Mouse (Mus musculus): ENCODE data around the gene Manbal. TPM values are rescaled to one million over a fixed set of nuclear protein-coding genes. Genes with fewer than 3 reads are reported as not detected.
"Not testable (repeated sequence)": the region's sequence is repeated elsewhere in the genome, so short reads cannot be mapped to it uniquely, and the experiment has no call there.

The Manbal gene
- total and polyA plus RNA-seq, 2 experiments from 2014 or later = 70.8 to 129 TPM

DNA sequence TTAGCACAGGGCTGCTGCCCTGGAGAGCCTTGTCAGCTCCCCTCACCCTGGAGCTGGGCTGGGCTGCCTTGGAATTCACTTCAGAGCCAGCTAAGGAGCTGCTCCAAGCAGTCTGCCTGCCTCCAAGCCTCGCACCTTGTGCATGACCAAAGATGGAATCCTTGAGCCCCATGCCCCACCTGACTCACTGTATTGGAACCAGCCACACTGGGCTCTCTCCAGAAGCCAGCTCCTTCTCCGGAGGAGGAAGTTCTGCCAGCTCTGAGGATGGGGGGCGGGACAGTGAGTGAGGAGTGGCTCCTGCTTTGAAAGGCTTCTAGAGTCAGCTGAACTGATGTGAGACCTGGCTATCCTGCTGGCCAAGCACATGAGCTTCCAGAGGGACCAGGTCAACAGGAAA lies 6.3 kb downstream of the Manbal start:
- no peak for TF ChIP-seq CTCF (IDR thresholded peaks at IDR 0.05)
- peaks cover 9% of the 10 kb centered on the region; the same call in 1 of the 2 replicates for H3K4me1 ChIP-seq (ENCODE audit: insufficient read depth, low read length)
- no peaks in the 10 kb centered on the region for H3K27me3 ChIP-seq (ENCODE audit: insufficient read depth, low read length)
- H3K4me2 ChIP-seq (ENCODE audit: low read depth, low read length, poor library complexity, severe bottlenecking) = no peak overlapping the region
- no peak overlapping the region for H3K9ac ChIP-seq (replicated peaks; ENCODE audit: low read length, poor library complexity, severe bottlenecking)
- WGBS = 80% methylated on average over 3 of the region's 3 CpGs
- H3K36me3 ChIP-seq (ENCODE audit: insufficient read depth, low read length) = 0 out of 2 replicates have a peak, but pooled peaks cover 3% of the 10 kb centered on the region
- H3K4me3 ChIP-seq (ENCODE audit: low read depth, low read length) = no peak overlapping the region
- ATAC-seq (ENCODE audit: low FRiP score) (no peak), DNase-seq (ENCODE audit: low spot score) (no peak)
- H3K27ac ChIP-seq (ENCODE audit: low read depth, low read length) = no peak overlapping the region
- no peaks in the 10 kb centered on the region for H3K9me3 ChIP-seq (ENCODE audit: low read length)

DNA sequence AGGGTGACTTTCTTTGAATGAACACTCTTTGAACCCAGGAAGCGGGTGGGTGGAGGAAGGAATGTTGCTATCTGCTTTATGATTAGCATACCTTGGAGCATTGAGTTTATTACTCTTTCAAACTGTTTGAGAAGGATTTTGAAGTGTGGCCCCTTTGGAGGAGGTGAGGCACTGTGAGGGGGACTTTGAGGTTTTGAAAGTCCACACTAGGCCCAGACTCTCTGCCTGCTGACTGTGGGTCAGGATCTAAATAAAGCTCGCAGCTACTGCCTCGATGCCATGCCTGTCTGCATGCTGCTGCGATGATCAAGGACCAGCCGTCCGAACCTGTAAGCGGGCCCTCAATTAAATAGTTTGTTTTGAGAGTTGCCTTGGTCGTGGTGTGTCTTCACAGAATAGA lies 7.7 kb downstream of the Manbal start:
- no peak overlapping the region for H3K27ac ChIP-seq (ENCODE audit: low read depth, low read length)
- DNase-seq (ENCODE audit: low spot score) = no peak
- 52% methylated on average over 8 of the region's 8 CpGs for WGBS
- peaks cover 9% of the 10 kb centered on the region; the same call in 1 of the 2 replicates for H3K4me1 ChIP-seq (ENCODE audit: insufficient read depth, low read length)
- H3K9ac ChIP-seq (replicated peaks; ENCODE audit: low read length, poor library complexity, severe bottlenecking) = no peak overlapping the region
- TF ChIP-seq CTCF (IDR thresholded peaks at IDR 0.05) = no peak
- H3K4me2 ChIP-seq (ENCODE audit: low read depth, low read length, poor library complexity, severe bottlenecking) = no peak overlapping the region
- no peak for ATAC-seq (ENCODE audit: low FRiP score)
- H3K36me3 ChIP-seq (ENCODE audit: insufficient read depth, low read length) = peaks cover 5% of the 10 kb centered on the region
- no peaks in the 10 kb centered on the region for H3K9me3 ChIP-seq (ENCODE audit: low read length)
- no peaks in the 10 kb centered on the region for H3K27me3 ChIP-seq (ENCODE audit: insufficient read depth, low read length)
- no peak overlapping the region for H3K4me3 ChIP-seq (ENCODE audit: low read depth, low read length)

GRCm38 (mm10) chr2:157375794-157376757 lies 8.7 kb downstream of the Manbal start:
- Histone ChIP-seq H3K36me3 (ENCODE audit: insufficient read depth, low read length) (peaks cover 6% of the 10 kb centered on the region), H3K4me1 (ENCODE audit: insufficient read depth, low read length) (peaks cover 9% of the 10 kb centered on the region; the same call in 1 of the 2 replicates), H3K9ac (replicated peaks; ENCODE audit: low read length, poor library complexity, severe bottlenecking) (peak overlapping the region; percentile 44; the same call in 1 of the 2 replicates), H3K9me3 (ENCODE audit: low read length) (no peaks in the 10 kb centered on the region), H3K27me3 (ENCODE audit: insufficient read depth, low read length) (no peaks in the 10 kb centered on the region), H3K4me3 (ENCODE audit: low read depth, low read length) (peak overlapping the region; percentile 19; the same call in 1 of the 2 replicates), H3K27ac (ENCODE audit: low read depth, low read length) (peak overlapping the region; percentile 47; the same call in 1 of the 2 replicates), H3K4me2 (ENCODE audit: low read depth, low read length, poor library complexity, severe bottlenecking) (peak overlapping the region; percentile 41)
- ATAC-seq (ENCODE audit: low FRiP score) (peak; percentile 31; the same call in 1 of the 2 replicates), DNase-seq (ENCODE audit: low spot score) (no peak)
- no peak for TF ChIP-seq CTCF (IDR thresholded peaks at IDR 0.05)
- 16% methylated on average over 14 of the region's 14 CpGs for WGBS

GRCm38 (mm10) chr2:157376995-157377394 lies 9.6 kb downstream of the Manbal start:
- Histone ChIP-seq H3K4me1 (ENCODE audit: insufficient read depth, low read length) (peaks cover 9% of the 10 kb centered on the region; the same call in 1 of the 2 replicates), H3K4me2 (ENCODE audit: low read depth, low read length, poor library complexity, severe bottlenecking) (no peak overlapping the region), H3K27me3 (ENCODE audit: insufficient read depth, low read length) (no peaks in the 10 kb centered on the region), H3K27ac (ENCODE audit: low read depth, low read length) (no peak overlapping the region), H3K4me3 (ENCODE audit: low read depth, low read length) (no peak overlapping the region), H3K9ac (replicated peaks; ENCODE audit: low read length, poor library complexity, severe bottlenecking) (no peak overlapping the region), H3K36me3 (ENCODE audit: insufficient read depth, low read length) (peaks cover 10% of the 10 kb centered on the region), H3K9me3 (ENCODE audit: low read length) (no peaks in the 10 kb centered on the region)
- ATAC-seq (ENCODE audit: low FRiP score) (no peak), DNase-seq (ENCODE audit: low spot score) (no peak)
- TF ChIP-seq CTCF (IDR thresholded peaks at IDR 0.05) = no peak
- 47% methylated on average over 3 of the region's 3 CpGs for WGBS

- Histone ChIP-seq H3K9ac (replicated peaks; ENCODE audit: low read length, poor library complexity, severe bottlenecking) (no peak overlapping the region), H3K36me3 (ENCODE audit: insufficient read depth, low read length) (peaks cover 9% of the 10 kb centered on the region), H3K27me3 (ENCODE audit: insufficient read depth, low read length) (no peaks in the 10 kb centered on the region), H3K27ac (ENCODE audit: low read depth, low read length) (peak overlapping the region; percentile 33), H3K4me2 (ENCODE audit: low read depth, low read length, poor library complexity, severe bottlenecking) (no peak overlapping the region), H3K4me3 (ENCODE audit: low read depth, low read length) (no peak overlapping the region), H3K9me3 (ENCODE audit: low read length) (no peaks in the 10 kb centered on the region), H3K4me1 (ENCODE audit: insufficient read depth, low read length) (no peaks in the 10 kb centered on the region)
- no peak for ATAC-seq (ENCODE audit: low FRiP score)
- TF ChIP-seq CTCF (IDR thresholded peaks at IDR 0.05) = peak; percentile 9; the same call in 1 of the 2 replicates
- 40% methylated on average over 4 of the region's 4 CpGs for WGBS
- DNase-seq (ENCODE audit: low spot score) = no peak
Measured at GRCm38 (mm10) chr2:157384836-157385235, 17.4 kb downstream of the Manbal start.

DNA sequence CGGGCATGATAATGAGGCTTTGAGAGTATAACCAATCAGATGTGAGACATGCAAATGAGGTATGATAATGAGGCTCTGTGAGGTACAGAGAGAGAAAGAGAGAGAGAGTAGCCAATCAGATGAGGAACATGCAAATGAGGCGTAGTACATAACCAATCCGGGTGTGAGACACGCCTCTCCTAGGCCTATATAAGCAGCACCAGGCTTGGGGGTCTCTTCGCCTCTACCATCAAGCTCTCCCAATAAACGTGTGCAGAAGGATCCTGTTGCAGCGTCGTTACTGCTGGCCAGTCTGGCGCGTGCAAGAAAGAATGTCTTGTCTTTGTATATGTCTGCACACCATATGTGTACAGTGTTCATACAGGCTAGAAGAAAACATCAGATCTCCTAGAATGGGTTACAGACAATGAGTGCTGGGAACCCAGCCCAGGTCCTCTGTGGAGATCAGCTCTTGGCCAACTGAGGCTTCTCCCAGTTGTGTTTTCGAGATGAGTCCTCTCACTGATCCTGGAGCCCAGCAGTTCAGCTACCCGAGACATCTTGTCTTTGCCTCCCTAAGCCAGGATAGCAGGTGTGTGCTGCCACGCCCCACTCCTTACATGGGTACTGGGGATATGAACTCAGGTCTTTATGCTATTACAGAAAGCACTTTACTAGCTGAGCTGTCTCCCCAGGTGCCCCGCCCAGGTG lies 21.7 kb downstream of the Manbal start:
- not testable (repeated sequence) for H3K36me3 ChIP-seq (ENCODE audit: insufficient read depth, low read length); H3K9me3 ChIP-seq (ENCODE audit: low read length); H3K27ac ChIP-seq (ENCODE audit: low read depth, low read length); H3K4me1 ChIP-seq (ENCODE audit: insufficient read depth, low read length); H3K9ac ChIP-seq (replicated peaks; ENCODE audit: low read length, poor library complexity, severe bottlenecking); ATAC-seq (ENCODE audit: low FRiP score); DNase-seq (ENCODE audit: low spot score); H3K27me3 ChIP-seq (ENCODE audit: insufficient read depth, low read length); H3K4me3 ChIP-seq (ENCODE audit: low read depth, low read length); H3K4me2 ChIP-seq (ENCODE audit: low read depth, low read length, poor library complexity, severe bottlenecking)
- WGBS = 95% methylated on average over 14 of the region's 14 CpGs

All from midbrain, postnatal 0 days (tissue).